Mouse (Mus musculus): ENCODE data around the gene Soga1.

GRCm38 (mm10) chr2:157072316-157072990 lies 6.6 kb downstream of the Soga1 start:
- TF ChIP-seq CTCF (IDR thresholded peaks at IDR 0.05; ENCODE audit: borderline replicate concordance, extremely low read depth, insufficient read depth, insufficient read length): no peak
- TF ChIP-seq POLR2A (IDR thresholded peaks at IDR 0.05; ENCODE audit: borderline replicate concordance, extremely low read depth, insufficient read depth, insufficient read length, poor library complexity, severe bottlenecking): no peak
